Mouse (Mus musculus) stomach, postnatal 0 days (tissue): Measurements from ENCODE around the gene Atl2.

Experiments
- CTCF ChIP-seq: IDR thresholded peaks from 2 replicates; pipeline ENCODE4 v1.5.1; 2016; ENCODE audit warnings: antibody characterized with exemption, low read depth, mild to moderate bottlenecking, moderate library complexity
- EP300 ChIP-seq: optimal IDR thresholded peaks from 2 replicates; pipeline ENCODE3; 2016; ENCODE audit warnings: antibody characterized with exemption

- TF ChIP-seq CTCF = no peak
- TF ChIP-seq EP300 = no peak
Observed at GRCm38 (mm10) chr17:79932676-79933278, 36.9 kb upstream of the Atl2 start.
